ENCODE assay signal across 8 mouse cellular contexts in the genomic region with DNA sequence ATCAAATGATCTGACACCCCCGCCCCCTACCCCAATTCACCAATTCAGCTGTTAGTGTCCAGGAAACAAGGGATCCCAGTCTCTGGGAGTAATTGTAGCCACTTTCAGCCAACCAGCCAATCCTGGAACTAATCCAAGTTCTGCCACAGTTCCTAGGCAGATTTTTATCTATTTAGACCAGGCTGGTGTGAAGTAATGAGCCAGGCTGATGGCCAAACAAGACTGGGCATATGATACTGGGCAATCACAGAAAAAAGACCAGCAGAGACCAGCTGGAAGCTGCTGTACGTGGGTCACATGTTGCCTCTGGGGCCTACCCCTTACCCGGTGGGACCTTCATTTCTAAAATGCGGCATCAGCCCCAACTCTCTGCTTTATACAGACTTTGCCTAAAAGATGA. TPM values are rescaled to one million over a fixed set of nuclear protein-coding genes. Genes with fewer than 3 reads are reported as not detected.
DNase-seq lines count a peak whose midpoint lies in the region; ATAC-seq and TF ChIP-seq lines count a peak whose summit lies in the region.

No protein-coding gene starts in this region.

- H3K4me1 ChIP-seq in bone marrow macrophage, adult 2 months (ENCODE audit: control insufficient read depth, insufficient read depth, low read length): peaks cover 47% of the 10 kb centered on the region
- H3K4me1 ChIP-seq in limb, embryonic 15.5 days: peaks cover 16% of the 10 kb centered on the region
- peaks cover 15% of the 10 kb centered on the region; the same call in 1 of the 2 replicates for H3K4me1 ChIP-seq in intestine, embryonic 15.5 days (replicated peaks)

- WGBS in limb, embryonic 15.5 days: 70% methylated on average over 4 of the region's 4 CpGs
- 86% methylated on average over 4 of the region's 4 CpGs for WGBS in intestine, embryonic 15.5 days

- no peaks in the 10 kb centered on the region for H3K36me3 ChIP-seq in limb, embryonic 15.5 days
- H3K36me3 ChIP-seq in intestine, embryonic 15.5 days: no peaks in the 10 kb centered on the region

- no peaks in the 10 kb centered on the region for H3K27me3 ChIP-seq in limb, embryonic 15.5 days
- no peaks in the 10 kb centered on the region for H3K27me3 ChIP-seq in intestine, embryonic 15.5 days (replicated peaks)

- no peak overlapping the region for H3K4me3 ChIP-seq in bone marrow macrophage, adult 2 months (ENCODE audit: insufficient read depth, low read length)
- H3K4me3 ChIP-seq in limb, embryonic 15.5 days: no peak overlapping the region
- no peak overlapping the region for H3K4me3 ChIP-seq in intestine, embryonic 15.5 days (replicated peaks)

- no peak for TF ChIP-seq CTCF in bone marrow macrophage, adult 2 months (IDR thresholded peaks at IDR 0.05; ENCODE audit: low read depth, low read length)

- TF ChIP-seq POLR2A in bone marrow macrophage, adult 2 months (IDR thresholded peaks at IDR 0.05; ENCODE audit: borderline replicate concordance, low read depth, low read length): no peak

- no peak overlapping the region for H3K4me2 ChIP-seq in limb, embryonic 15.5 days
- H3K4me2 ChIP-seq in intestine, embryonic 15.5 days (replicated peaks): no peak overlapping the region

- H3K9ac ChIP-seq in limb, embryonic 15.5 days: no peak overlapping the region
- H3K9ac ChIP-seq in intestine, embryonic 15.5 days: no peak overlapping the region

- H3K9me3 ChIP-seq in limb, embryonic 15.5 days: no peaks in the 10 kb centered on the region
- no peaks in the 10 kb centered on the region for H3K9me3 ChIP-seq in intestine, embryonic 15.5 days

- ATAC-seq in limb, embryonic 15.5 days (ENCODE audit: insufficient number of reproducible peaks, low FRiP score, low TSS enrichment, low read depth): no peak
- ATAC-seq in intestine, embryonic 15.5 days: no peak

- peak; percentile 63 to 67 for DNase-seq in cerebellum, postnatal 14 days
- no peak for DNase-seq in cerebellum, adult 11 months
- peak; percentile 14 to 21 for DNase-seq in layer of hippocampus, adult 8-10 months (ENCODE audit: low spot score in 2 of 2)
- no peak for DNase-seq in layer of hippocampus, postnatal 25 days (ENCODE audit: extremely low spot score in 1 of 2, low spot score in 1 of 2)
- no peak for DNase-seq in thymus, postnatal 4 days

- H3K27ac ChIP-seq in bone marrow macrophage, adult 2 months (ENCODE audit: insufficient read depth, low read depth, low read length): peak overlapping the region; percentile 28
- peak overlapping the region; percentile 18; the same call in 1 of the 2 replicates for H3K27ac ChIP-seq in limb, embryonic 15.5 days
- H3K27ac ChIP-seq in intestine, embryonic 15.5 days: no peak overlapping the region

RNA-seq across cellular contexts. Expression of gene Ahnak, which starts 37.5 kb away (rescaled TPM):
- 10 to 100 TPM; 27.0 to 32.2 (median 29.0) TPM for total RNA-seq in layer of hippocampus, adult 8-10 months (2022)
- 10 to 100 TPM; 14.7 to 15.7 TPM for total RNA-seq in layer of hippocampus, postnatal 25 days (2021)
- polyA plus RNA-seq in bone marrow macrophage, adult 2 months (2012; ENCODE audit: insufficient read depth, insufficient read length, missing spikeins): 440 and 513 TPM in 2 replicates
- 96.4 and 104 TPM in 2 replicates for polyA plus RNA-seq in limb, embryonic 15.5 days (2015; fragmentation: Nextera tagmentation; extraction: Ambion mirVana)
- 22.4 and 25.0 TPM in 2 replicates for polyA plus RNA-seq in intestine, embryonic 15.5 days (2015; fragmentation: Nextera tagmentation; extraction: Ambion mirVana)

RNA-seq across cellular contexts. Expression of gene Eef1g, which starts 59.8 kb away (rescaled TPM):
- 100 to 1,000 TPM; 223 to 248 (median 236) TPM for total RNA-seq in layer of hippocampus, adult 8-10 months (2022)
- 100 to 1,000 TPM; 215 to 256 TPM for total RNA-seq in layer of hippocampus, postnatal 25 days (2021)
- 220 and 226 TPM in 2 replicates for polyA plus RNA-seq in bone marrow macrophage, adult 2 months (2012; ENCODE audit: insufficient read depth, insufficient read length, missing spikeins)
- 467 and 482 TPM in 2 replicates for polyA plus RNA-seq in limb, embryonic 15.5 days (2015; fragmentation: Nextera tagmentation; extraction: Ambion mirVana)
- polyA plus RNA-seq in intestine, embryonic 15.5 days (2015; fragmentation: Nextera tagmentation; extraction: Ambion mirVana): 436 and 453 TPM in 2 replicates

Comparison
In these comparisons a context has a peak if more than half of its experiments do, and no peak if none do; other contexts are left out.
1. DNase-seq: peak in cerebellum, postnatal 14 days (2 of 2) and layer of hippocampus, adult 8-10 months (2 of 2); none in cerebellum, adult 11 months (single experiment), layer of hippocampus, postnatal 25 days (0 of 2) and thymus, postnatal 4 days (single experiment).